Mouse (Mus musculus) hindbrain, embryonic 13.5 days (tissue): Measurements from ENCODE around the gene Mrpl38. TPM values are rescaled to one million over a fixed set of nuclear protein-coding genes. Genes with fewer than 3 reads are reported as not detected.

Experiments used
- ATAC-seq: fragments of 200-750 bp; cut with Nextera tagmentation; 2 replicates; pipeline ENCODE4 v1.8.0; 2017; ENCODE audit warnings: moderate TSS enrichment; ENCODE audit not compliant: low FRiP score
- H3K27ac ChIP-seq: fragments of 300-500 bp; sonication (generic); 2 replicates; pipeline ENCODE4 v1.5.1; 2015; ENCODE audit warnings: inconsistent platforms, mild to moderate bottlenecking, moderate library complexity
- H3K27me3 ChIP-seq: fragments of 300-500 bp; sonication (generic); 2 replicates; pipeline ENCODE4 v1.6.1; 2015; ENCODE audit warnings: mild to moderate bottlenecking, inconsistent platforms
- H3K36me3 ChIP-seq: fragments of 300-500 bp; sonication (generic); 2 replicates; pipeline ENCODE4 v1.6.1; 2015; ENCODE audit warnings: mild to moderate bottlenecking, inconsistent platforms
- H3K4me1 ChIP-seq: fragments of 300-500 bp; sonication (generic); replicated peaks from 2 replicates; pipeline ENCODE4 v1.6.1; 2015; ENCODE audit warnings: inconsistent platforms
- H3K4me2 ChIP-seq: fragments of 300-500 bp; sonication (generic); 2 replicates; pipeline ENCODE4 v1.6.1; 2015; ENCODE audit warnings: inconsistent platforms, mild to moderate bottlenecking, moderate library complexity
- H3K4me3 ChIP-seq: fragments of 300-500 bp; sonication (generic); 2 replicates; pipeline ENCODE4 v1.5.1; 2015; ENCODE audit warnings: mild to moderate bottlenecking, inconsistent platforms
- H3K9ac ChIP-seq: fragments of 300-500 bp; sonication (generic); 2 replicates; pipeline ENCODE4 v1.6.1; 2015; ENCODE audit warnings: mild to moderate bottlenecking, inconsistent platforms
- H3K9me3 ChIP-seq: fragments of 300-500 bp; sonication (generic); 2 replicates; pipeline ENCODE4 v1.6.1; 2016; ENCODE audit warnings: inconsistent platforms
- WGBS: fragments of 180-500 bp; shearing (Covaris S2); methylation state at CpG from one replicate; pipeline ENCODE4 v1.1.7; 2015; 5-methylcytosine and 5-hydroxymethylcytosine counted together
- polyA plus RNA-seq: library from polyadenylated mRNA; unstranded; fragments of >200 nt; fragmentation: Nextera tagmentation; extraction: Ambion mirVana; gene quantifications from 2 replicates; pipeline ENCODE4 v1.2.1, GENCODE M21; 2015

Gene Mrpl38
- polyA plus RNA-seq, 1 experiment from 2014 or later = 76.4 TPM

GRCm38 (mm10) chr11:116138096-116138467 is 586 bp downstream of the Mrpl38 start:
- Histone ChIP-seq H3K27me3 (no peaks in the 10 kb centered on the region), H3K4me3 (peak overlapping the region; percentile 86), H3K9ac (peak overlapping the region; percentile 82), H3K27ac (peak overlapping the region; percentile 83), H3K4me2 (peak overlapping the region; percentile 72), H3K9me3 (no peaks in the 10 kb centered on the region), H3K36me3 (peaks cover 52% of the 10 kb centered on the region), H3K4me1 (peaks cover 16% of the 10 kb centered on the region)
- under 1% methylated on average over 20 of the region's 20 CpGs for WGBS
- peak; percentile 6; the same call in 1 of the 2 replicates for ATAC-seq

GRCm38 (mm10) chr11:116134171-116134570 is 4.5 kb downstream of the Mrpl38 start:
- Histone ChIP-seq H3K4me2 (no peak overlapping the region), H3K9ac (no peak overlapping the region), H3K4me3 (no peak overlapping the region), H3K4me1 (peaks cover 40% of the 10 kb centered on the region), H3K36me3 (peaks cover 47% of the 10 kb centered on the region), H3K27ac (no peak overlapping the region), H3K27me3 (0 out of 2 replicates have a peak, but pooled peaks cover under 1% of the 10 kb centered on the region), H3K9me3 (no peaks in the 10 kb centered on the region)
- ATAC-seq = no peak
- 90% methylated on average over 10 of the region's 10 CpGs for whole genome bisulfite sequencing

GRCm38 (mm10) chr11:116133497-116133896 is 5.2 kb downstream of the Mrpl38 start:
- Histone ChIP-seq H3K4me1 (peaks cover 39% of the 10 kb centered on the region), H3K36me3 (peaks cover 47% of the 10 kb centered on the region), H3K4me3 (no peak overlapping the region), H3K9me3 (no peaks in the 10 kb centered on the region), H3K4me2 (no peak overlapping the region), H3K9ac (no peak overlapping the region), H3K27ac (no peak overlapping the region), H3K27me3 (0 out of 2 replicates have a peak, but pooled peaks cover 3% of the 10 kb centered on the region)
- 73% methylated on average over 5 of the region's 5 CpGs for WGBS
- ATAC-seq = no peak

- H3K9ac ChIP-seq = no peak overlapping the region
- 88% methylated on average over 16 of the region's 16 CpGs for WGBS
Measured at GRCm38 (mm10) chr11:116132366-116133333, 6.0 kb downstream of the Mrpl38 start.

GRCm38 (mm10) chr11:116131349-116132170 is 7.1 kb downstream of the Mrpl38 start:
- Histone ChIP-seq H3K27ac (peak overlapping the region; percentile 93), H3K4me2 (peak overlapping the region; percentile 71), H3K27me3 (0 out of 2 replicates have a peak, but pooled peaks cover 3% of the 10 kb centered on the region), H3K36me3 (peaks cover 47% of the 10 kb centered on the region), H3K4me3 (peak overlapping the region; percentile 55), H3K4me1 (peaks cover 38% of the 10 kb centered on the region), H3K9me3 (no peaks in the 10 kb centered on the region), H3K9ac (peak overlapping the region; percentile 82)
- 85% methylated on average over 15 of the region's 15 CpGs for WGBS
- ATAC-seq = no peak; the same call in 1 of the 2 replicates

More at GRCm38 (mm10) chr11:116132366-116133333, 6.0 kb downstream of the Mrpl38 start:
- 0 out of 2 replicates have a peak, but pooled peaks cover 3% of the 10 kb centered on the region for H3K27me3 ChIP-seq
- no peak overlapping the region for H3K4me2 ChIP-seq
- H3K4me1 ChIP-seq = peaks cover 38% of the 10 kb centered on the region
- peaks cover 47% of the 10 kb centered on the region for H3K36me3 ChIP-seq
- H3K4me3 ChIP-seq = no peak overlapping the region
- ATAC-seq = no peak
- no peaks in the 10 kb centered on the region for H3K9me3 ChIP-seq
- H3K27ac ChIP-seq = no peak overlapping the region

- no peaks in the 10 kb centered on the region for H3K9me3 ChIP-seq
- H3K4me1 ChIP-seq = peaks cover 38% of the 10 kb centered on the region
- peak within 1 kb of the TSS; percentile 93 for H3K27ac ChIP-seq
- peak; percentile 87 for ATAC-seq
- H3K36me3 ChIP-seq = peaks cover 48% of the 10 kb centered on the region
- H3K9ac ChIP-seq = peak within 1 kb of the TSS; percentile 82
- under 1% methylated on average over 69 of the region's 69 CpGs for WGBS
- H3K27me3 ChIP-seq = 0 out of 2 replicates have a peak, but pooled peaks cover 3% of the 10 kb centered on the region
- peak within 1 kb of the TSS; percentile 55 for H3K4me3 ChIP-seq
- H3K4me2 ChIP-seq = peak within 1 kb of the TSS; percentile 71
Measured at GRCm38 (mm10) chr11:116130488-116131205, 8.0 kb downstream of the Mrpl38 start, which contains the start of gene Trim65. Trim65 (minus strand) TSS chr11:116131128.

GRCm38 (mm10) chr11:116129993-116130487 is 8.6 kb downstream of the Mrpl38 start:
- WGBS = 29% methylated on average over 8 of the region's 8 CpGs
- ATAC-seq = no peak; the same call in 1 of the 2 replicates
- H3K36me3 ChIP-seq = peaks cover 47% of the 10 kb centered on the region

GRCm38 (mm10) chr11:116129091-116129790 is 9.4 kb downstream of the Mrpl38 start:
- ATAC-seq = no peak
- no peak overlapping the region; the same call in 1 of the 2 replicates for H3K4me2 ChIP-seq
- 0 out of 2 replicates have a peak, but pooled peaks cover 3% of the 10 kb centered on the region for H3K27me3 ChIP-seq
- no peaks in the 10 kb centered on the region for H3K9me3 ChIP-seq
- peaks cover 38% of the 10 kb centered on the region for H3K4me1 ChIP-seq
- no peak overlapping the region for H3K4me3 ChIP-seq
- H3K27ac ChIP-seq = no peak overlapping the region
- peak overlapping the region; percentile 82 for H3K9ac ChIP-seq
- peaks cover 39% of the 10 kb centered on the region for H3K36me3 ChIP-seq
- WGBS = 75% methylated on average over 9 of the region's 9 CpGs

More at GRCm38 (mm10) chr11:116129993-116130487, 8.6 kb downstream of the Mrpl38 start:
- Histone ChIP-seq H3K4me2 (peak overlapping the region; percentile 71), H3K27ac (peak overlapping the region; percentile 93), H3K27me3 (0 out of 2 replicates have a peak, but pooled peaks cover 3% of the 10 kb centered on the region), H3K4me1 (peaks cover 38% of the 10 kb centered on the region), H3K4me3 (peak overlapping the region; percentile 55), H3K9ac (peak overlapping the region; percentile 82), H3K9me3 (no peaks in the 10 kb centered on the region)

- Histone ChIP-seq H3K9me3 (no peaks in the 10 kb centered on the region), H3K4me2 (no peak overlapping the region), H3K36me3 (peaks cover 27% of the 10 kb centered on the region), H3K4me1 (peaks cover 38% of the 10 kb centered on the region), H3K27me3 (0 out of 2 replicates have a peak, but pooled peaks cover 3% of the 10 kb centered on the region), H3K9ac (no peak overlapping the region; the same call in 1 of the 2 replicates), H3K27ac (no peak overlapping the region), H3K4me3 (no peak overlapping the region)
- WGBS = 57% methylated on average over 9 of the region's 9 CpGs
- ATAC-seq = no peak
Measured at GRCm38 (mm10) chr11:116127986-116128385, 10.7 kb downstream of the Mrpl38 start.

GRCm38 (mm10) chr11:116127156-116127980 is 11.3 kb downstream of the Mrpl38 start, which contains the start of gene Trim47:
Trim47 (minus strand) TSS chr11:116127210.
- WGBS = 25% methylated on average over 23 of the region's 23 CpGs
- ATAC-seq = no peak
- Histone ChIP-seq H3K4me1 (peaks cover 38% of the 10 kb centered on the region), H3K9me3 (no peaks in the 10 kb centered on the region), H3K27me3 (0 out of 2 replicates have a peak, but pooled peaks cover 3% of the 10 kb centered on the region), H3K9ac (no peak within 1 kb of the TSS; the same call in 1 of the 2 replicates), H3K27ac (0 out of 2 replicates have a peak within 1 kb of the TSS, but pooled peaks have one; percentile 35), H3K4me3 (0 out of 2 replicates have a peak within 1 kb of the TSS, but pooled peaks have one; percentile 4), H3K36me3 (peaks cover 21% of the 10 kb centered on the region), H3K4me2 (peak within 1 kb of the TSS; percentile 25; the same call in 1 of the 2 replicates)
